Mouse (Mus musculus) intestine, postnatal 0 days (tissue): Measurements from ENCODE around the gene Kcnh6. TPM values are rescaled to one million over a fixed set of nuclear protein-coding genes. Genes with fewer than 3 reads are reported as not detected.
A peak's percentile ranks its signal among the peaks of the same experiment; 100 is the strongest.

Experiments used
- ATAC-seq: fragments of 200-750 bp; cut with Nextera tagmentation; 2 replicates; pipeline ENCODE4 v1.8.0; 2017; ENCODE audit warnings: mild to moderate bottlenecking, moderate TSS enrichment, moderate library complexity
- H3K27ac ChIP-seq: fragments of 300-500 bp; sonication (generic); 2 replicates; pipeline ENCODE4 v1.5.1; 2014; ENCODE audit warnings: mild to moderate bottlenecking, low read depth, low read length, moderate library complexity
- H3K27me3 ChIP-seq: fragments of 300-500 bp; sonication (generic); replicated peaks from 2 replicates; pipeline ENCODE4 v1.6.1; 2014; ENCODE audit warnings: low read length, mixed read lengths; ENCODE audit not compliant: control insufficient read depth, insufficient read depth
- H3K36me3 ChIP-seq: fragments of 300-500 bp; sonication (generic); 2 replicates; pipeline ENCODE4 v1.6.1; 2014; ENCODE audit warnings: mild to moderate bottlenecking, moderate library complexity; ENCODE audit not compliant: control insufficient read depth, insufficient read depth
- H3K4me1 ChIP-seq: fragments of 300-500 bp; sonication (generic); replicated peaks from 2 replicates; pipeline ENCODE4 v1.6.1; 2014; ENCODE audit warnings: antibody characterized with exemption, low read length, mixed read lengths; ENCODE audit not compliant: control insufficient read depth, insufficient read depth
- H3K4me2 ChIP-seq: fragments of 300-500 bp; sonication (generic); replicated peaks from 2 replicates; pipeline ENCODE4 v1.6.1; 2014; ENCODE audit warnings: low read depth, mild to moderate bottlenecking, moderate library complexity
- H3K4me3 ChIP-seq: fragments of 300-500 bp; sonication (generic); 2 replicates; pipeline ENCODE4 v1.5.1; 2014; ENCODE audit warnings: low read depth, low read length
- H3K9ac ChIP-seq: fragments of 300-500 bp; sonication (generic); 2 replicates; pipeline ENCODE4 v1.6.1; 2014; ENCODE audit warnings: mild to moderate bottlenecking, low read depth, low read length
- H3K9me3 ChIP-seq: fragments of 300-500 bp; sonication (generic); 2 replicates; pipeline ENCODE4 v1.6.1; 2016; ENCODE audit warnings: mixed run types; ENCODE audit not compliant: control insufficient read depth
- CTCF ChIP-seq: sonication (generic); IDR thresholded peaks from 2 replicates; pipeline ENCODE4 v1.5.1; 2016; ENCODE audit warnings: low read depth, mild to moderate bottlenecking, control low read depth, antibody characterized with exemption, moderate library complexity
- WGBS: fragments of 180-500 bp; shearing (Covaris S2); extraction: QIAGEN DNeasy Blood & Tissue Kit; methylation state at CpG from one replicate; pipeline ENCODE4 v1.1.7; 2014; 5-methylcytosine and 5-hydroxymethylcytosine counted together
- polyA plus RNA-seq: library from polyadenylated mRNA; unstranded; fragments of >200 nt; fragmentation: Nextera tagmentation; extraction: Ambion mirVana; gene quantifications from 2 replicates; pipeline ENCODE4 v1.2.1, GENCODE M21; 2015

The Kcnh6 gene
- polyA plus RNA-seq, 1 experiment from 2014 or later: 1.6 TPM

DNA sequence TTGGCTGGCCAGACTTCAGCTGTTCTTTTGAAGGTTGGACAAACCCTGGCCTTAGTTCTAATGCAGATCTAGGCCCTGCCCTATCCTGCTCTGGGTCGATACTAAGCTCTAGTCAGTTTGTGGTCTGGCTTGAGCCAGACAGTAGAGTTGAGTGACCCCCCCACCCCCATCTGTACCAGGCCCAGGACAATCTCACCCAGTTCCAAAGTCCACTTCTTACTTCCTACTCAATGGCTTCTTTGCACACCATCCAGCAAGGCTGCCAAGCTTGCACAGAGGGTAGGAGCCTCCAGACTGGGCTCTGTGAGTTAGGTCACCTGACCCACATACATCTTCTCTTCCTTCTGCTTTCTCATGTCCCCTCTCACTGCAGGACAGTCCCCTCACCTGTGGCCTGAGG is 3.3 kb upstream of the Kcnh6 start:
- ATAC-seq: peak; percentile 42; the same call in 1 of the 2 replicates
- Histone ChIP-seq H3K9ac (no peak overlapping the region), H3K4me2 (no peak overlapping the region), H3K9me3 (no peaks in the 10 kb centered on the region), H3K27ac (no peak overlapping the region), H3K4me1 (0 out of 2 replicates have a peak, but pooled peaks cover 5% of the 10 kb centered on the region), H3K36me3 (no peaks in the 10 kb centered on the region), H3K4me3 (no peak overlapping the region), H3K27me3 (0 out of 2 replicates have a peak, but pooled peaks cover 5% of the 10 kb centered on the region)
- TF ChIP-seq CTCF: no peak
- WGBS: 58% methylated on average over 1 of the region's 1 CpGs

DNA sequence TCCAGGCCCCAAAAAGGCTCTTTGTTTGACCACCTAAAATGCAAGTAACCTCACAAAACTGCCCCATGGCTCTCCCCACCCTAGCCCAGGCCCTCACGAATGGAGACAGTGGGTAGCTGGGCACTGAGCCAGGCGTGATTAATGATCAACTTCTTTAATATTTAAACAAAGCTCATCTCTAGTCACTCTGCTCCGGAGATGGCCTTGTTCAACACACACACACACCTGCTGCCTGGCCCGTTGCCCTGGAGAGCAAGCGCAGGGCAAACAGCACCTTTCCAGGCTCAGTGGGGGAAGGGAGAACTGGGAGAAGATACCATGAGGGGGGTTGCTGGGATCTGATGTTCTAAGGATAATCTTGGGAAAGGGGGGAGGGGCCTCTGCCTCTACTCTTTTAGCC is 2.0 kb upstream of the Kcnh6 start:
- Histone ChIP-seq H3K9ac (no peak overlapping the region), H3K4me3 (no peak overlapping the region), H3K4me2 (no peak overlapping the region), H3K27me3 (0 out of 2 replicates have a peak, but pooled peaks cover 5% of the 10 kb centered on the region), H3K36me3 (no peaks in the 10 kb centered on the region), H3K4me1 (0 out of 2 replicates have a peak, but pooled peaks cover 5% of the 10 kb centered on the region), H3K27ac (no peak overlapping the region), H3K9me3 (no peaks in the 10 kb centered on the region)
- WGBS: 8% methylated on average over 5 of the region's 5 CpGs
- peak; percentile 35; the same call in 1 of the 2 replicates for ATAC-seq
- no peak for TF ChIP-seq CTCF

DNA sequence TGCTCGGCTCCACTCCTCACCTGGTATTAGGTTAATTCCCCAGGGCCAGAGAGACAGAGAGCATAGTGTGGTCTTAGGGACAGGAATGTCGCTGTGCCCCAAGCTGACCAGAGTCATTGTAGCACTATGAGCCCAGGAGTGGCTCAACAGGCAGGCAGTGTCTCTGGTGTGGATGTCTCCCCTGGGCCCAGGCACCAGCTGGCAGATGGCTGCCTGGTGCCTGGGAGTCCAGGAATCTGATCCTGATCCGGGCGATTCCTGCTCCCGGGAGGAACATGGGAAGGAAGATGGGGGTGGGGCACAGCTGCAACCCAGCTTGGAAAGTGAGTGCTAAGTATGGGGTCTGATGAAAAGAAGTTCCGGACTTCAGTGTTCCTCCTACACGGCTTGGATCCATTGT is 4.8 kb downstream of the Kcnh6 start:
- no peak overlapping the region for H3K27ac ChIP-seq
- no peak for ATAC-seq
- no peaks in the 10 kb centered on the region for H3K4me1 ChIP-seq
- H3K9ac ChIP-seq: no peak overlapping the region
- 0 out of 2 replicates have a peak, but pooled peaks cover 5% of the 10 kb centered on the region for H3K27me3 ChIP-seq
- 53% methylated on average over 7 of the region's 7 CpGs for WGBS
- no peak for TF ChIP-seq CTCF
- no peak overlapping the region for H3K4me2 ChIP-seq
- no peak overlapping the region for H3K4me3 ChIP-seq
- no peaks in the 10 kb centered on the region for H3K36me3 ChIP-seq
- H3K9me3 ChIP-seq: no peaks in the 10 kb centered on the region

DNA sequence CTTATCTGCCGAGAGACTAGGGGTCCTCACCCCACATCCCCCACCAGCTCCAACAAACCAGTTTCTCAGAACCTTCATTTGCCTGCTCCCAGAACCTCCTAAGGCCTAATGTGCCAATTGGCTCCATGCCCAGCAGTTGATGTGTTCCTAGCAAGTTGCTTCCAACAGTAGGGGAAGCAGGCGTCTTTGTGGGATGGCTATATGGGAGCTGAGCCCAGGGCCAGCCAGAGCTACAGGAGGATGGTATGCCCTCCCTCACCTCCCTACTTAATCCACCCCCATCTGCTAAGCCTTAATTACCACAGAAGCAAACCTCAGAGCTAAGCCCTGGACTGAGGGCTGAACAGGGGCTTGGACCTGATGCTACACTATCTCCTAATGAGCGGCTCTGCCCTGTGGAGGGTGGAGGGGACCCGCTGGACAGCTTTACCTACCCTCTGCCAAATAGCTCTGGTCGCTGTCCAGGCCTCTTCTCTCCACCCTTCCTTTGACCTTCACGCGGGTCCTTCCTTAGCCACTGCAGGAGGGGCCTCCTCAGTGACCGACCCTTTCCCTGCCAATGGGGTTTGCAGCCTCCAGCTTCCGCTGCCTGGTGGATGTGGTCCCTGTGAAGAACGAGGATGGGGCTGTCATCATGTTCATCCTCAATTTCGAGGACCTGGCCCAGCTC is 5.8 kb downstream of the Kcnh6 start:
- Histone ChIP-seq H3K36me3 (no peaks in the 10 kb centered on the region), H3K9me3 (no peaks in the 10 kb centered on the region), H3K4me1 (no peaks in the 10 kb centered on the region), H3K4me2 (no peak overlapping the region), H3K27me3 (0 out of 2 replicates have a peak, but pooled peaks cover 5% of the 10 kb centered on the region), H3K9ac (no peak overlapping the region), H3K27ac (no peak overlapping the region), H3K4me3 (no peak overlapping the region)
- 58% methylated on average over 11 of the region's 11 CpGs for WGBS
- TF ChIP-seq CTCF: no peak
- no peak for ATAC-seq

DNA sequence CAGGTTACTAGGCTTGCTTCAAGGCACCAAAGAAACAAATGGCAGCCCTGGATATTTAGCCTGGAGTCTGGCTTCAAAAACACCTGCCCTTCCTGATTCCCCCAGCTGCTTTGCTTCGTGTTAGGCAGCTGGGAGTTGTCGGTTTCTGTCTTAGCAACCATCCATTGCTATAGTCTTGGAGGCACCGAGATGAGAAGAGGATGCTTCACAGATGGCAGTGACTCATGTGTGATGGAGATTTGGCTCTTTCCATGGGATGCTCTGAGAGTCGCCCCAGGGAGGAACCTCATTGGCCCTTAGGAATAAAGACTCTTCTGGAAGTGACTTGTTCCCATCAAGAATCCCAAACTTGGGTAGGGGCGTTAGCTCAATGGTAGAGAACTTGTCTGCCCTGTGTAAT is 8.5 kb downstream of the Kcnh6 start:
- ATAC-seq: no peak
- H3K9me3 ChIP-seq: no peaks in the 10 kb centered on the region
- H3K4me3 ChIP-seq: no peak overlapping the region
- no peak overlapping the region for H3K9ac ChIP-seq
- no peaks in the 10 kb centered on the region for H3K36me3 ChIP-seq
- H3K27ac ChIP-seq: no peak overlapping the region
- no peak for TF ChIP-seq CTCF
- 0 out of 2 replicates have a peak, but pooled peaks cover 9% of the 10 kb centered on the region for H3K27me3 ChIP-seq
- no peaks in the 10 kb centered on the region for H3K4me1 ChIP-seq
- 66% methylated on average over 5 of the region's 5 CpGs for WGBS
- no peak overlapping the region for H3K4me2 ChIP-seq

DNA sequence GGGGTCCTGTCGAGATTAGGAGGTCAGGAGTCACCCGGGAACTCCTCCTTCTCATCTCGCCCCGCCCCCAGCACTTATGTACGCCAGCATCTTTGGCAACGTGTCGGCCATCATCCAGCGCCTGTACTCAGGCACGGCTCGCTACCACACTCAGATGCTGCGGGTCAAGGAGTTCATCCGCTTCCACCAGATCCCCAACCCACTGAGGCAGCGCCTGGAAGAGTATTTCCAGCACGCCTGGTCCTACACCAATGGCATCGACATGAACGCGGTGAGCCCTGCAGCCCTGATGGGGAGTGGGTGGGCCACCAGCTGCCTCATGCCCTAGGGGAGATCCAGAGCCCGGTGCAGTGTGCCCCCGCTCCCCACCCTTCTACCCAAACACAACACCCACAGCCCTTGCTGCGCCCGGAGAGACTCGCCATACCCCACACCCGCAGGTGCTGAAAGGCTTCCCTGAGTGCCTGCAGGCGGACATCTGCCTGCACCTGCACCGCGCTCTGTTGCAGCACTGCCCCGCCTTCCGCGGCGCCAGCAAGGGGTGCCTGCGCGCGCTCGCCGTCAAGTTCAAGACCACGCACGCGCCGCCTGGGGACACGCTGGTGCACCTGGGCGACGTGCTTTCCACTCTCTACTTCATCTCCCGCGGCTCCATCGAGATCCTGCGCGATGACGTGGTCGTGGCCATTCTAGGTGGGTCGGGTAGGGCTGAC is 12.3 kb downstream of the Kcnh6 start:
- Histone ChIP-seq H3K27ac (no peak overlapping the region), H3K4me1 (no peaks in the 10 kb centered on the region), H3K9ac (no peak overlapping the region), H3K4me3 (peak overlapping the region; percentile 22), H3K27me3 (0 out of 2 replicates have a peak, but pooled peaks cover 9% of the 10 kb centered on the region), H3K9me3 (no peaks in the 10 kb centered on the region), H3K36me3 (no peaks in the 10 kb centered on the region), H3K4me2 (peak overlapping the region; percentile 65)
- no peak for ATAC-seq
- 2% methylated on average over 49 of the region's 50 CpGs for WGBS
- TF ChIP-seq CTCF: no peak
